Mouse (Mus musculus) lung, embryonic 16.5 days (tissue): ENCODE results near the gene Ripor3. TPM values are rescaled to one million over a fixed set of nuclear protein-coding genes. Genes with fewer than 3 reads are reported as not detected.

Experiments used
- ATAC-seq: fragments of 200-750 bp; cut with Nextera tagmentation; 2 replicates; pipeline ENCODE4 v1.8.0; 2017; ENCODE audit warnings: low read depth, mild to moderate bottlenecking, moderate library complexity
- H3K27ac ChIP-seq: fragments of 300-500 bp; sonication (generic); 2 replicates; pipeline ENCODE4 v1.5.1; 2014; ENCODE audit warnings: mild to moderate bottlenecking, control low read depth, low read length
- H3K27me3 ChIP-seq: fragments of 300-500 bp; sonication (generic); 2 replicates; pipeline ENCODE4 v1.6.1; 2014; ENCODE audit warnings: low read depth, low read length, mixed read lengths; ENCODE audit not compliant: control insufficient read depth, insufficient read depth
- H3K36me3 ChIP-seq: fragments of 300-500 bp; sonication (generic); 2 replicates; pipeline ENCODE4 v1.6.1; 2014; ENCODE audit warnings: low read length; ENCODE audit not compliant: control insufficient read depth, insufficient read depth
- H3K4me1 ChIP-seq: fragments of 300-500 bp; sonication (generic); replicated peaks from 2 replicates; pipeline ENCODE4 v1.6.1; 2014; ENCODE audit warnings: low read length, mixed read lengths; ENCODE audit not compliant: control insufficient read depth, insufficient read depth
- H3K4me2 ChIP-seq: fragments of 300-500 bp; sonication (generic); 2 replicates; pipeline ENCODE4 v1.6.1; 2014; ENCODE audit warnings: low read depth, low read length, control low read depth
- H3K4me3 ChIP-seq: fragments of 300-500 bp; sonication (generic); 2 replicates; pipeline ENCODE4 v1.5.1; 2014; ENCODE audit warnings: mild to moderate bottlenecking, low read length, control low read depth
- H3K9ac ChIP-seq: fragments of 300-500 bp; sonication (generic); 2 replicates; pipeline ENCODE4 v1.6.1; 2014; ENCODE audit warnings: low read length, control low read depth
- H3K9me3 ChIP-seq: fragments of 300-500 bp; sonication (generic); 2 replicates; pipeline ENCODE4 v1.6.1; 2016; ENCODE audit warnings: low read length; ENCODE audit not compliant: control insufficient read depth
- WGBS: fragments of 180-500 bp; shearing (Covaris S2); extraction: QIAGEN DNeasy Blood & Tissue Kit; methylation state at CpG from one replicate; pipeline ENCODE4 v1.1.7; 2014; 5-methylcytosine and 5-hydroxymethylcytosine counted together
- polyA plus RNA-seq: library from polyadenylated mRNA; unstranded; fragments of >200 nt; fragmentation: Nextera tagmentation; extraction: Ambion mirVana; gene quantifications from 2 replicates; pipeline ENCODE4 v1.2.1, GENCODE M21; 2015

The Ripor3 gene
- polyA plus RNA-seq, 1 experiment from 2014 or later = 2.0 TPM

DNA sequence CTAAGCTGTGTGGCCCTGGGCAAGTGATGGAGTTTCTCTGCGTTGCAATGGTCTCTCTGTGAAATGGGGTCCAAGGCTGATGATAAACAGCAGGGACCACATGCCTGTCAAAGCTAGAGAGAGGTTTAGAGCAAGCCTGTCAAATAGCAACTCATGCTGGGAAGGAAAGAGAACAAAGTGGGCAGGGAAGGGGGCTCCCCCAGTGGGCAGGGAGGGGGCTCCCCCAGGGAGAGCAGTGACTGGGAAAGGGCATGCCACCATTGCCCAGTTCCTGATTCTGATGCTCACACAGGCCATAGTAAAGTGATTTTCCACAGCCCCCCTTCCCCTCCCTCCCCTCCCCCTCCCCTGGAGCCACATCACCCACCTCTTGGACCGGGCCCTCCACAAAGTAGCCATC lies 7.5 kb downstream of the Ripor3 start:
- Histone ChIP-seq H3K4me1 (peaks cover 8% of the 10 kb centered on the region), H3K27me3 (no peaks in the 10 kb centered on the region), H3K4me3 (no peak overlapping the region), H3K27ac (no peak overlapping the region), H3K9me3 (peaks cover 5% of the 10 kb centered on the region; the same call in 1 of the 2 replicates), H3K4me2 (no peak overlapping the region), H3K36me3 (no peaks in the 10 kb centered on the region), H3K9ac (no peak overlapping the region)
- 39% methylated on average over 2 of the region's 2 CpGs for WGBS
- ATAC-seq = no peak

GRCm38 (mm10) chr2:168002188-168002587 lies 8.2 kb downstream of the Ripor3 start:
- ATAC-seq = no peak
- WGBS = 57% methylated on average over 4 of the region's 4 CpGs
- Histone ChIP-seq H3K27ac (no peak overlapping the region), H3K4me2 (no peak overlapping the region), H3K4me1 (peaks cover 8% of the 10 kb centered on the region), H3K9me3 (peaks cover 5% of the 10 kb centered on the region; the same call in 1 of the 2 replicates), H3K9ac (no peak overlapping the region), H3K27me3 (no peaks in the 10 kb centered on the region), H3K36me3 (no peaks in the 10 kb centered on the region), H3K4me3 (no peak overlapping the region)

- H3K9me3 ChIP-seq = peaks cover 5% of the 10 kb centered on the region; the same call in 1 of the 2 replicates
- no peaks in the 10 kb centered on the region for H3K36me3 ChIP-seq
- no peak overlapping the region for H3K27ac ChIP-seq
- peaks cover 8% of the 10 kb centered on the region for H3K4me1 ChIP-seq
- H3K4me3 ChIP-seq = no peak overlapping the region
- no peak overlapping the region for H3K4me2 ChIP-seq
- no peaks in the 10 kb centered on the region for H3K27me3 ChIP-seq
- 0 out of 2 replicates have a peak overlapping the region, but pooled peaks have one; percentile 22 for H3K9ac ChIP-seq
- 70% methylated on average over 3 of the region's 3 CpGs for WGBS
- peak; percentile 11; the same call in 1 of the 2 replicates for ATAC-seq
Measured at GRCm38 (mm10) chr2:167999145-167999743, 11.2 kb downstream of the Ripor3 start.

DNA sequence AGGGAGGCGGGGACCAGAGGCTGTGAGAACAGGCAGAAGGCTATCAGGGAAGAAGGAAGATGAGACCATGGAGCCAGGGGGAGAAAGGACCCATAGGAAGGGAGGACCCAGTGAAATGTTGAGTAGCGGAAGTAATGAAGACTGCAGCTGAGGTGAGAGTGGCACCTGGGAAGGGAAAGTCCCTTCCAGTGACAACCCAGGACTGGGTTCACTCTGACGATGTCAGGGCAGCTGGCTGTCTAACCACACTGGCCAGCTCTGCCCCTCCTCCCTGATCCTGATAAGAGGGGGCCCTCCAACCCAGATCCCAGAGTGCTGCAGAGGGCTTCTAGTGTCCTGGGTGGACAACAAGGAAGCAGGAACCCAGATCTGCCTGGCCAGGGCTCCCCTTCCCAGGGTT lies 12.9 kb downstream of the Ripor3 start:
- H3K4me1 ChIP-seq = no peaks in the 10 kb centered on the region
- no peak overlapping the region for H3K9ac ChIP-seq
- no peak overlapping the region for H3K4me2 ChIP-seq
- H3K27me3 ChIP-seq = no peaks in the 10 kb centered on the region
- no peak overlapping the region for H3K27ac ChIP-seq
- H3K9me3 ChIP-seq = peaks cover 5% of the 10 kb centered on the region; the same call in 1 of the 2 replicates
- WGBS = 50% methylated on average over 3 of the region's 3 CpGs
- H3K4me3 ChIP-seq = no peak overlapping the region
- no peak for ATAC-seq
- H3K36me3 ChIP-seq = no peaks in the 10 kb centered on the region

GRCm38 (mm10) chr2:167996672-167997215 lies 13.7 kb downstream of the Ripor3 start:
- H3K9me3 ChIP-seq = peaks cover 5% of the 10 kb centered on the region; the same call in 1 of the 2 replicates
- ATAC-seq = no peak
- 28% methylated on average over 8 of the region's 8 CpGs for WGBS
- no peaks in the 10 kb centered on the region for H3K27me3 ChIP-seq
- H3K4me1 ChIP-seq = no peaks in the 10 kb centered on the region
- H3K4me3 ChIP-seq = no peak overlapping the region
- no peaks in the 10 kb centered on the region for H3K36me3 ChIP-seq
- H3K27ac ChIP-seq = no peak overlapping the region
- H3K9ac ChIP-seq = no peak overlapping the region
- H3K4me2 ChIP-seq = no peak overlapping the region

- Histone ChIP-seq H3K4me2 (no peak overlapping the region), H3K4me1 (no peaks in the 10 kb centered on the region), H3K36me3 (no peaks in the 10 kb centered on the region), H3K9ac (no peak overlapping the region), H3K27me3 (no peaks in the 10 kb centered on the region), H3K9me3 (peaks cover 5% of the 10 kb centered on the region; the same call in 1 of the 2 replicates), H3K27ac (no peak overlapping the region), H3K4me3 (no peak overlapping the region)
- ATAC-seq = no peak
- 50% methylated on average over 19 of the region's 19 CpGs for WGBS
Measured at GRCm38 (mm10) chr2:167995870-167996635, 14.4 kb downstream of the Ripor3 start.

DNA sequence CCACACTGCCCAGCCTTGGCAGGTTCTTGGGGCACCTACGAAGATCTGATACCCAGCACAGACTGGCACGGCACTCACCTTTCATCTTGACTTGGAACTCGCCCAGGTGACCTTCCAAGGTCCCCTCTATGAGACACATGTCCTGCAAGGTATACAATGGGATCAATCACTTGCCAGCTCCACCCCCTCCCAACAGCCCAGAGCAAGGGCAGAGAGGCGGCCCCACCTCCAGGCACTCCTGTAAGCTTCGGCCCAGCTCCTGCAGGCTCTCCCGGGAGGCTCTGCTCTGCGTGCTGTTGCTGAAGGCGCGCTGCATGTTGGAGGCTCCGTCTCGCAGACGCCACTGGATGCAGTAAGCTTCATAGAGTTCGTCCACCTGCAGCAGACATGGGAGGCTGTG lies 17.2 kb downstream of the Ripor3 start:
- 45% methylated on average over 13 of the region's 13 CpGs for WGBS
- ATAC-seq = no peak
- H3K4me2 ChIP-seq = no peak overlapping the region

GRCm38 (mm10) chr2:167989310-167989709 lies 21.1 kb downstream of the Ripor3 start:
- Histone ChIP-seq H3K27me3 (no peaks in the 10 kb centered on the region; the same call in 1 of the 2 replicates), H3K4me1 (peaks cover 30% of the 10 kb centered on the region), H3K4me3 (peak overlapping the region; percentile 26), H3K27ac (peak overlapping the region; percentile 41), H3K9ac (peak overlapping the region; percentile 54), H3K9me3 (no peaks in the 10 kb centered on the region), H3K4me2 (peak overlapping the region; percentile 20), H3K36me3 (no peaks in the 10 kb centered on the region)
- WGBS = 32% methylated on average over 14 of the region's 14 CpGs
- peak; percentile 88 for ATAC-seq

More for the DNA sequence above, 17.2 kb downstream of the Ripor3 start:
- Histone ChIP-seq H3K4me1 (peaks cover 17% of the 10 kb centered on the region), H3K9ac (peak overlapping the region; percentile 27; the same call in 1 of the 2 replicates), H3K36me3 (no peaks in the 10 kb centered on the region), H3K27me3 (no peaks in the 10 kb centered on the region), H3K27ac (no peak overlapping the region), H3K9me3 (no peaks in the 10 kb centered on the region), H3K4me3 (no peak overlapping the region)

DNA sequence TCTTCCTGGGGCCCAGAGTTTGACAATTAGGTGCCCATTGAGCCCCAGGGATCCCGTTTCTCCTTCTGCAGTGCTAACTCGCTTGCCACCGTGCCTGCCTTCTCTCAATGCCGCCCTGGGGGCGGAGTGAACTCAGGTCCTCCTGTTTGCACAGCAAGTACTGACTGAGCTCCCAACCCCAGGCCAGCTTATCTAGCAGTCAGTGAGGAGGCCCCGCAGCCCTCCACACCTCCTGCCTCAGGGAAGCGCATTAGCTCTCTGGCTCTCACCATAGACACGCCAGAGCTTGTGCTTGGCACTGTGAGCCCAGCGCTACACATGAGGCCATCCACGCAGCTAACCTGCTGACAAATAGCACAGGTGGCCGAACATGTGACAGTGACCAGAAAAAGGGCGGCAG lies 22.8 kb downstream of the Ripor3 start:
- Histone ChIP-seq H3K36me3 (no peaks in the 10 kb centered on the region), H3K9me3 (no peaks in the 10 kb centered on the region), H3K4me2 (no peak overlapping the region), H3K4me1 (peaks cover 32% of the 10 kb centered on the region), H3K9ac (no peak overlapping the region), H3K27me3 (no peaks in the 10 kb centered on the region; the same call in 1 of the 2 replicates), H3K27ac (no peak overlapping the region), H3K4me3 (no peak overlapping the region)
- ATAC-seq = peak; percentile 23; the same call in 1 of the 2 replicates
- WGBS = 43% methylated on average over 12 of the region's 12 CpGs
